Mouse (Mus musculus): Measurements from ENCODE around the gene Cpeb4. TPM values are rescaled to one million over a fixed set of nuclear protein-coding genes. Genes with fewer than 3 reads are reported as not detected.
"Not testable (repeated sequence)": the region's sequence is repeated elsewhere in the genome, so short reads cannot be mapped to it uniquely, and the experiment has no call there.

Gene Cpeb4
- polyA plus RNA-seq, 1 experiment: 38.1 TPM

DNA sequence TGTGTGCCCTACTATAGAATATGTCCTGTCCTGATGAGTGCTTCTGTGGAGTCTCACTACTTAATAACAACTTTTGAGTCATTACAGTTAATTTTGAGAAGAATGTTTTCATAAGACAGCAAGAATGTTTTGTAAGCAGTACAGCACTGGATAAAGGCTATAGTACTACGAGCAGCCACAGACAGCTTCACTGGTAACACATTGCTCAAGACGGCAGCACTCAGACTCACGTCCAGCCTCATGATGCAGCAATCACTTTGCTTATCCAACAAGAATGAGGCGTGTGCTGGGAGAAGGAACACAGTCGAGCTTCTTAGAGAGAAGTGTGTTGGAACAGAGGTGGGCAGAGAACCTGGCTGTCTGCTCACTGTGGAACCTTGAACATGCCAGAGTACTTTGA, 104.1 kb downstream of the Cpeb4 start:
- Histone ChIP-seq H3K4me3 (replicated peaks; ENCODE audit: control insufficient read depth, low read depth, low read length) (no peak overlapping the region), H3K27ac (ENCODE audit: control insufficient read depth, insufficient read depth, low read depth, low read length, poor library complexity) (no peak overlapping the region), H3K4me1 (ENCODE audit: control insufficient read depth, insufficient read depth, low read length) (no peaks in the 10 kb centered on the region)
- TF ChIP-seq POLR2A (IDR thresholded peaks at IDR 0.05; ENCODE audit: borderline replicate concordance, control insufficient read depth, low read depth, low read length): no peak
- TF ChIP-seq CTCF (IDR thresholded peaks at IDR 0.05; ENCODE audit: control insufficient read depth, insufficient read depth, low read length): no peak
- WGBS: 38% methylated on average over 5 of the region's 5 CpGs

DNA sequence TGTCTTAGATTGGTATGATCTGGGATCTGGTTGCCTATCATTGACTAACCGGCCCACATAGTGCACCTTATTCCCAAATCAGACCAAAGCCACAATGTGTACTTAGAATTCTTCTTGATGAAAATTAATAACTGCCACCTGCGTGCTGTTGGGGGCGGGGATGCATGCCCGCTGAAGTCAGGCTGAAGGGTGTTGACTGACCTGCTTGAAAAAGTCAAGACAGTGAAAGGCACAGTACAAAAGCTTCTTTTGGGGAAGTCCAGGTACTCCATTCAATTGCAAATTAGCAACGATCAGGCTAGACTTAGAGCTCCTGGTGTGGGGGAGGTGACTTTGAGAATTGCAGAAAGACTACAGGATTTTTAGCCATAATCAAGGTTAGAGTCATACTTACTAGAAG, 108.1 kb downstream of the Cpeb4 start:
- WGBS: 81% methylated on average over 5 of the region's 5 CpGs
- not testable (repeated sequence) for H3K4me1 ChIP-seq (ENCODE audit: control insufficient read depth, insufficient read depth, low read length); H3K27ac ChIP-seq (ENCODE audit: control insufficient read depth, insufficient read depth, low read depth, low read length, poor library complexity); H3K4me3 ChIP-seq (replicated peaks; ENCODE audit: control insufficient read depth, low read depth, low read length)

DNA sequence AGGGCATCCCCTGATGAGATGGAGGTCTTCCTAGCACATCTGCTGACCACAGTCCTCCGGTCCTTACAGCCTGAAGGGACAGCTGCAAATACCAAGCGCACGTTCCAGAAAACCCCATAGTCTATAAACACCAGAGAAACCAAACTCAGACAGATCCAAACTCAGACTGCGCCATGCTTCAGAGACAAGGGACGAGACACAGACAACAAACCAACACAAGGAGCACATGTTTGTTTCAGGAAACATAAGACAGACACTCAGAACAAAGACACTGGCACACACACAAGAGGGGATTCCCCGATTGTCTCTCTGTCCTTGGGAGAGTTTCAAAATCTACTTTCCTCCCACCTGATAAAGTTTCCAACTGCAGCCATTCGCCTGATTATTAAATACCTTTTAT, 109.8 kb downstream of the Cpeb4 start:
- 83% methylated on average over 7 of the region's 7 CpGs for WGBS

DNA sequence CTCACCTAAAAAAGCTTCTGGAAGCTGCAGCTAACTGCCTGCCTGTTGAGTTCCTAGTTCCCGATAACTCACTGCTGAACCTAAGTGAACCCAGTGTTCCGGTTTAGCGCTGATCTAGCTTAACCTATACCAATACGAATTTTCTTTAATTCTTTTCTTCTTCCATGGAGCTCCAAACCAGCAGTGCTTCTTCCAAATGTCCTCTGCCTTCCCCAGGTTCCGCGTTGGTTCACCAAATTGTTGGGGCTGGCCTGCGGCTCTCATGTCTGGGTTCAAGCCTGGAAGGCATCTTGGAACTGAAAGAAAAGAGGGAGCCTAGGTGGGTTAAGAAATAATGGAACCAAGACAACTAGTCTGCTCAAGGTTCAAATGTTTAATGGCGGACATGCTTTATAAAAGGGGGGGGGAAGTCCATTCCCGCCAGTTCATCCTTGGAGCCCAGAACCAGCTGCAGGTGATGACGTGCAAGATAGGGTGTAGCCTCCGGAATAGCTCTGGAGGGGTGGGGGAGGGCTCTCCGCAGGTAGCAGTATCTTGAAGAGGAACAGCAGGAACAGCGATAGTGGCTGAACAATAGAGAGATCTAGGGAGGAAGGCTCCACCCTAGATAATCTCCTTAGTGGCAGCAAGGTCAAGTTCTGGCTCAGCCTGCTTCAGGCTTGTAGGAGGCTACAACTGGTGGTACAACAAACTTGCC, 110.4 kb downstream of the Cpeb4 start:
- H3K4me3 ChIP-seq (replicated peaks; ENCODE audit: control insufficient read depth, low read depth, low read length); H3K27ac ChIP-seq (ENCODE audit: control insufficient read depth, insufficient read depth, low read depth, low read length, poor library complexity); H3K4me1 ChIP-seq (ENCODE audit: control insufficient read depth, insufficient read depth, low read length): not testable (repeated sequence)
- WGBS: 83% methylated on average over 13 of the region's 13 CpGs

More for the DNA sequence above, 109.8 kb downstream of the Cpeb4 start:
- H3K4me3 ChIP-seq (replicated peaks; ENCODE audit: control insufficient read depth, low read depth, low read length): no peak overlapping the region
- H3K27ac ChIP-seq (ENCODE audit: control insufficient read depth, insufficient read depth, low read depth, low read length, poor library complexity): no peak overlapping the region
- TF ChIP-seq CTCF (IDR thresholded peaks at IDR 0.05; ENCODE audit: control insufficient read depth, insufficient read depth, low read length): no peak
- no peak for TF ChIP-seq POLR2A (IDR thresholded peaks at IDR 0.05; ENCODE audit: borderline replicate concordance, control insufficient read depth, low read depth, low read length)
- H3K4me1 ChIP-seq (ENCODE audit: control insufficient read depth, insufficient read depth, low read length): no peaks in the 10 kb centered on the region

DNA sequence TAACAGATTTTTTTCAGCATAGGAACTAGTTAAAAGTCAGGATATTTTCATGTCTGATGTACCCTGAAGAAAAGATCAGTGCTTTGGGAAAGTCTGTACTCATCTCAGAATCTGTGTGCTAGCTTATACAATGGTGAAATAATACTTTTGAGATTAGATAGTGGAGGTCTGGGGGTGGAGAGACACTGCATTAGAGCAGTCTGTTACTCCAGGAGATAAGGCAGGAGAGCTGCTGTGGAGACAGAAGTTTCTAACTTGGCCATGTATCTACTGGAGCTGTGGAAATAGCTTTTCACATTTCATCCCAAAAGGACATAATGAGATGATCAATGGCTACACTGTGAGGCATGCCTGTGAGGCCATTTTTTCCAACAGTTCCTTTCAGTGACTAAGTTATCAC, 111.2 kb downstream of the Cpeb4 start:
- TF ChIP-seq CTCF (IDR thresholded peaks at IDR 0.05; ENCODE audit: control insufficient read depth, insufficient read depth, low read length) (no peak), POLR2A (IDR thresholded peaks at IDR 0.05; ENCODE audit: borderline replicate concordance, control insufficient read depth, low read depth, low read length) (no peak)
- Histone ChIP-seq H3K4me3 (replicated peaks; ENCODE audit: control insufficient read depth, low read depth, low read length) (no peak overlapping the region), H3K4me1 (ENCODE audit: control insufficient read depth, insufficient read depth, low read length) (no peaks in the 10 kb centered on the region), H3K27ac (ENCODE audit: control insufficient read depth, insufficient read depth, low read depth, low read length, poor library complexity) (no peak overlapping the region)

DNA sequence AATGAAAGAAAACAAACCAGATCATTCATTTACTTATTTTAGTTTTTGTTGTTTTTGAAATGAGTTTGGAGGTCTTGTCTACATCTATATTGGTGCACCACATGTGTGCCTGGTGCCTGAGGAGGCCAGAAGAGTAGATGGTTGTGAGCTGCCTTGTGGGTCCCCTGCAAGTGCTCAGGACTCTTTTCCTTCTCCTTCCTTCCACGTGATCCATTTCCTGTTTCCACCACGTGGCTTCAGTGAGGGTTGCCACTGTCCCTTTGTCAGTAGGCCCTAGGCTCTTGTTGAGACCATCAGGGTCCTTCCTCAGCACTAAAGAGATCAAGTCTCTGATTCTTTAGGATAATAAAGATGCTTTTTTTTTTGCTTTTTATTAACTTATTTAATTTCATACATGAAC, 112.8 kb downstream of the Cpeb4 start:
- Histone ChIP-seq H3K4me3 (replicated peaks; ENCODE audit: control insufficient read depth, low read depth, low read length) (no peak overlapping the region), H3K27ac (ENCODE audit: control insufficient read depth, insufficient read depth, low read depth, low read length, poor library complexity) (no peak overlapping the region), H3K4me1 (ENCODE audit: control insufficient read depth, insufficient read depth, low read length) (no peaks in the 10 kb centered on the region)
- WGBS: 13% methylated on average over 2 of the region's 2 CpGs
- TF ChIP-seq POLR2A (IDR thresholded peaks at IDR 0.05; ENCODE audit: borderline replicate concordance, control insufficient read depth, low read depth, low read length) (no peak), CTCF (IDR thresholded peaks at IDR 0.05; ENCODE audit: control insufficient read depth, insufficient read depth, low read length) (no peak)

Other genes with a start within 250 kb of the Cpeb4 start
- gene Bod1, start 200.3 kb upstream of the Cpeb4 start, polyA plus RNA-seq (2011; ENCODE audit: insufficient read depth, insufficient read length, low replicate concordance, missing spikeins): 6.3 and 18.0 TPM in 2 replicates
- gene 4930524B15Rik, start 93.4 kb downstream of the Cpeb4 start, polyA plus RNA-seq (2011; ENCODE audit: insufficient read depth, insufficient read length, low replicate concordance, missing spikeins): not detected in 2 replicates
- 0.57 and 2.5 TPM in 2 replicates for gene Nsg2, start 128.3 kb downstream of the Cpeb4 start, polyA plus RNA-seq (2011; ENCODE audit: insufficient read depth, insufficient read length, low replicate concordance, missing spikeins)